Mouse (Mus musculus): ENCODE results near the gene H1foo. TPM values are rescaled to one million over a fixed set of nuclear protein-coding genes. Genes with fewer than 3 reads are reported as not detected.

The H1foo gene
- polyA plus RNA-seq (2015; fragmentation: Nextera tagmentation; extraction: Ambion mirVana): not detected in 2 replicates

GRCm38 (mm10) chr6:115944638-115945037 lies at the start of gene H1foo:
Gene H1foo, plus strand, starts transcription at chr6:115944938.
- Histone ChIP-seq H3K4me2 (ENCODE audit: low read depth, low read length) (no peak within 1 kb of the TSS), H3K9ac (ENCODE audit: low read length) (no peak within 1 kb of the TSS), H3K27ac (ENCODE audit: low read length) (no peak within 1 kb of the TSS), H3K36me3 (ENCODE audit: control insufficient read depth, insufficient read depth, low read length) (no peaks in the 10 kb centered on the region), H3K4me3 (ENCODE audit: low read length) (no peak within 1 kb of the TSS), H3K9me3 (ENCODE audit: control insufficient read depth, low read length) (no peaks in the 10 kb centered on the region), H3K27me3 (ENCODE audit: control insufficient read depth, insufficient read depth, low read depth, low read length) (no peaks in the 10 kb centered on the region), H3K4me1 (replicated peaks; ENCODE audit: control insufficient read depth, insufficient read depth, low read length) (peaks cover 4% of the 10 kb centered on the region; the same call in 1 of the 2 replicates)
- WGBS: 79% methylated on average over 5 of the region's 5 CpGs
- ATAC-seq (ENCODE audit: low read depth): no peak

DNA sequence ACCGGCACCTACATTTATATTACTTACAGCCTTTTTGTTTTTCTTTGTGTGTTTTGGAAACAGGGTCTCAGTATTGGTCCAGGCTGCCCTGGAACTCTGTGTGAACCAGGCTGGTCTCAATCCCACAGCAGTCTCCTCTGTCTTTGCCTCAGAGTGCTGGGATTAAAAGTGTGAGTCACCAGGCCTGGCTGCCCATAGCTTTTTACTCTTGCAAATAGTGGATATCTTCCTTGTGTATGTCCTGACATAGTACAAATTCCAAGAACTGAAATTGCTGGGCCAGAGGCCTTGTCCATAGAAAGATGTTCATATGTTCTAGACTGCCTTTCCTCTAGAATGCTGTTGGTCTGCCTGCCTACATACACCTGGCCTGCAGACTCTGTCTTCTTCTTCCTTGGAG lies 48.4 kb upstream of the H1foo start:
- Histone ChIP-seq H3K36me3 (ENCODE audit: control insufficient read depth, insufficient read depth, low read length) (no peaks in the 10 kb centered on the region), H3K4me1 (replicated peaks; ENCODE audit: control insufficient read depth, insufficient read depth, low read length) (peaks cover 23% of the 10 kb centered on the region), H3K27me3 (ENCODE audit: control insufficient read depth, insufficient read depth, low read depth, low read length) (no peaks in the 10 kb centered on the region), H3K4me2 (ENCODE audit: low read depth, low read length) (no peak overlapping the region), H3K4me3 (ENCODE audit: low read length) (no peak overlapping the region), H3K9me3 (ENCODE audit: control insufficient read depth, low read length) (no peaks in the 10 kb centered on the region), H3K9ac (ENCODE audit: low read length) (no peak overlapping the region), H3K27ac (ENCODE audit: low read length) (peak overlapping the region; percentile 73; the same call in 1 of the 2 replicates)
- no peak for ATAC-seq (ENCODE audit: low read depth)
- 68% methylated on average over 1 of the region's 1 CpGs for WGBS

DNA sequence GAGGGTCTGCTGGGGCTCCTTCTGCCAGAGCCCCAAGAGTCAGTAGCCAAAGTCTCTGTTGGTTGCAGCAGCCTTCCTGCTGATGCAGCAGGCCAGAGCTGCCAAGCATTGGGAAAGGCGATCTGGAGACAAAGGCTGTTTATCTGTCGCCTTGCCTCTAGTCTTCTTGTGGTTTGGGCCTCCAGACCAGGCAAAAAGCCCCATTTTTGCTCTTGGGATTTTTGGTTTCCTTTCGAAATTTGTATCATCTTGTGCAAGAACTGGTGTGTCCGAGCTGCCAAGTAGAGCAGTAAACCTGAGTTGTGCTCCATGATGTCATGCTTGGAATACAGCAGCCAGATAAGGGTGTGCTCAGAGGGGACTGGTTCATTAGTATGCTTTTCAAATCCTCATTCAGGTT lies 47.6 kb upstream of the H1foo start:
- Histone ChIP-seq H3K27me3 (ENCODE audit: control insufficient read depth, insufficient read depth, low read depth, low read length) (no peaks in the 10 kb centered on the region), H3K36me3 (ENCODE audit: control insufficient read depth, insufficient read depth, low read length) (no peaks in the 10 kb centered on the region), H3K4me2 (ENCODE audit: low read depth, low read length) (no peak overlapping the region), H3K9me3 (ENCODE audit: control insufficient read depth, low read length) (no peaks in the 10 kb centered on the region), H3K4me3 (ENCODE audit: low read length) (no peak overlapping the region), H3K4me1 (replicated peaks; ENCODE audit: control insufficient read depth, insufficient read depth, low read length) (peaks cover 18% of the 10 kb centered on the region), H3K9ac (ENCODE audit: low read length) (0 out of 2 replicates have a peak overlapping the region, but pooled peaks have one; percentile 21), H3K27ac (ENCODE audit: low read length) (peak overlapping the region; percentile 73)
- 57% methylated on average over 4 of the region's 4 CpGs for WGBS
- peak; percentile 42; the same call in 1 of the 2 replicates for ATAC-seq (ENCODE audit: low read depth)

DNA sequence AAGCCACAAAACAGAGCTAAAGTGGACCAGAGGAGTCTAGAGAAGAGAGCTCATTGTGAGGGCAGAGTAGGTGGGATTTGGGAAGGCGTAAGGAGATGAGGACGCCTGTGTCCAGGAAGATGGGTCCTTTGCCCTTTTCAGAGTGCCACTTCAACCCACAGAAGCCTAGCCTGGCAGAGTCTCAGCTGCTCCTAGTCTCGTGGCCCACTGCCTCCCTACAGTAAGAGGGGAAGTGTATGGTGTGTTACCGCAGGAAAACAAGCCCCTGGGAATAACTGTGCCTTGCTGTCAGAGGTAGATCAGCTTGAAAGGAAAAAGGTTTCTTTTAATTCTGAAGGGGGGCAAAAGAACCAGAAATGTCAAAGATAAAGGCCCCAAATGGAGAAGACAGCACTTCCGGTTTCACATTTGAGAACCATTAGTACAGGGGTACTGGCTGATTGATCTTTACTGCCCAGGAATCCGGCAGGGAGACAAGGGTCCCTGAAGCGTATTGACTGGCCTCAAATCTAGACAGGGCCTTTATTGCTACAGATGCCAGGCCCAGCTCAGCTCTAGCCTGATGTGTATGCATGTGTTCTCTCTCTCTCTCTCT lies 46.7 kb upstream of the H1foo start:
- H3K4me1 ChIP-seq (replicated peaks; ENCODE audit: control insufficient read depth, insufficient read depth, low read length): peaks cover 13% of the 10 kb centered on the region
- H3K9ac ChIP-seq (ENCODE audit: low read length): no peak overlapping the region
- H3K4me3 ChIP-seq (ENCODE audit: low read length): no peak overlapping the region
- no peaks in the 10 kb centered on the region for H3K9me3 ChIP-seq (ENCODE audit: control insufficient read depth, low read length)
- H3K36me3 ChIP-seq (ENCODE audit: control insufficient read depth, insufficient read depth, low read length): no peaks in the 10 kb centered on the region
- H3K27ac ChIP-seq (ENCODE audit: low read length): no peak overlapping the region
- H3K27me3 ChIP-seq (ENCODE audit: control insufficient read depth, insufficient read depth, low read depth, low read length): no peaks in the 10 kb centered on the region
- H3K4me2 ChIP-seq (ENCODE audit: low read depth, low read length): no peak overlapping the region
- ATAC-seq (ENCODE audit: low read depth): no peak
- 79% methylated on average over 7 of the region's 7 CpGs for WGBS

DNA sequence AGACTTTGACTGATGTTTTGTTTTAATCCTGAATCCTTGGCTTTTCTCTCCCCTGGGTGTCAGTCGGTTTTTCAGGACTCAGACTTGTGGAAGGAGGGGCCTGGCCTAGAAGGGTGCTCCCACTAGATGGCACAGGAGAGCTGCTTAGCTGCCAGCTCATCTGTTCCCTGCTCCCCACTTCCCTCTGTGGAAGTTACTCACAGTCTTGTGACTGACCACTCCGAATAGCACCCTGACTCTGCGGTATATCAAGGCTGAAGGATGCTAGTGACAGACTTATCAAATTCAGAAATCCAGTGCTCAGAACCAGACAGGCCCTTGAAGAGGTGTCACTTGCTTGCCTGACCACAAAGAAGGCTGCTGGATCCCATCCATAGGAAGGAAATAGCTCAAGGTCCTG lies 43.7 kb upstream of the H1foo start:
- WGBS: 7% methylated on average over 3 of the region's 3 CpGs
- peaks cover 22% of the 10 kb centered on the region for H3K4me1 ChIP-seq (replicated peaks; ENCODE audit: control insufficient read depth, insufficient read depth, low read length)
- H3K9ac ChIP-seq (ENCODE audit: low read length): no peak overlapping the region
- H3K27me3 ChIP-seq (ENCODE audit: control insufficient read depth, insufficient read depth, low read depth, low read length): no peaks in the 10 kb centered on the region
- H3K4me3 ChIP-seq (ENCODE audit: low read length): no peak overlapping the region
- H3K4me2 ChIP-seq (ENCODE audit: low read depth, low read length): no peak overlapping the region
- H3K27ac ChIP-seq (ENCODE audit: low read length): peak overlapping the region; percentile 23
- H3K36me3 ChIP-seq (ENCODE audit: control insufficient read depth, insufficient read depth, low read length): no peaks in the 10 kb centered on the region
- ATAC-seq (ENCODE audit: low read depth): peak; percentile 79
- H3K9me3 ChIP-seq (ENCODE audit: control insufficient read depth, low read length): no peaks in the 10 kb centered on the region

DNA sequence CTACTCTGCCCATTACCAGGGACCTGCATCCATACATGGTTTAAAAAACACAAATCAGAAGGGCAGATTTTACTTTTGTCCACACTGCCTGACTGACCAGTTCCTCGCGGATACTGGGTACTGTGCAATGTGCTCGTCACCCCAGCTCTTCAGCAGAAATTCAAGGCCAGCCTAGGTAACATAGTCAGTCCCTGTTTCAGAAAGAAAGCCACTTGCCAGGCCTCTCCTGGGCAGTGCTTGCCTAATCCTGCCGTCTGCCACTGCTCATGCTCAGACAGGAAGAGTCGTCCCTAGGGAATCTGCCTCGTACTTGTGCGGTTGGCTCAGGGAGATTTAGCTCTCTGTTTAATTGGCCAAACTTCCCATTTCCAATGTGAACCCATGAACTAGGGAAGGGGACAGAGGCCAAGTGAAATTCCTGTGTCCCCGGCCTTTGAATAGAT lies 43.2 kb upstream of the H1foo start:
- no peaks in the 10 kb centered on the region for H3K9me3 ChIP-seq (ENCODE audit: control insufficient read depth, low read length)
- H3K9ac ChIP-seq (ENCODE audit: low read length): no peak overlapping the region
- no peaks in the 10 kb centered on the region for H3K36me3 ChIP-seq (ENCODE audit: control insufficient read depth, insufficient read depth, low read length)

GRCm38 (mm10) chr6:115902545-115902944 lies 42.2 kb upstream of the H1foo start:
- Histone ChIP-seq H3K4me1 (replicated peaks; ENCODE audit: control insufficient read depth, insufficient read depth, low read length) (peaks cover 15% of the 10 kb centered on the region), H3K27me3 (ENCODE audit: control insufficient read depth, insufficient read depth, low read depth, low read length) (no peaks in the 10 kb centered on the region), H3K4me2 (ENCODE audit: low read depth, low read length) (no peak overlapping the region), H3K4me3 (ENCODE audit: low read length) (no peak overlapping the region), H3K27ac (ENCODE audit: low read length) (no peak overlapping the region), H3K36me3 (ENCODE audit: control insufficient read depth, insufficient read depth, low read length) (peaks cover 5% of the 10 kb centered on the region), H3K9ac (ENCODE audit: low read length) (no peak overlapping the region), H3K9me3 (ENCODE audit: control insufficient read depth, low read length) (no peaks in the 10 kb centered on the region)
- no peak for ATAC-seq (ENCODE audit: low read depth)
- 82% methylated on average over 3 of the region's 3 CpGs for WGBS

More for the DNA sequence above, 43.2 kb upstream of the H1foo start:
- peak overlapping the region; percentile 23 for H3K27ac ChIP-seq (ENCODE audit: low read length)
- peak; percentile 45 for ATAC-seq (ENCODE audit: low read depth)
- peaks cover 21% of the 10 kb centered on the region for H3K4me1 ChIP-seq (replicated peaks; ENCODE audit: control insufficient read depth, insufficient read depth, low read length)
- no peak overlapping the region for H3K4me2 ChIP-seq (ENCODE audit: low read depth, low read length)
- H3K4me3 ChIP-seq (ENCODE audit: low read length): no peak overlapping the region
- 69% methylated on average over 8 of the region's 8 CpGs for WGBS
- H3K27me3 ChIP-seq (ENCODE audit: control insufficient read depth, insufficient read depth, low read depth, low read length): no peaks in the 10 kb centered on the region

GRCm38 (mm10) chr6:115905568-115905967 lies 39.2 kb upstream of the H1foo start:
- Histone ChIP-seq H3K36me3 (ENCODE audit: control insufficient read depth, insufficient read depth, low read length) (peaks cover 5% of the 10 kb centered on the region), H3K27me3 (ENCODE audit: control insufficient read depth, insufficient read depth, low read depth, low read length) (no peaks in the 10 kb centered on the region), H3K9me3 (ENCODE audit: control insufficient read depth, low read length) (no peaks in the 10 kb centered on the region), H3K4me1 (replicated peaks; ENCODE audit: control insufficient read depth, insufficient read depth, low read length) (peaks cover 31% of the 10 kb centered on the region), H3K9ac (ENCODE audit: low read length) (no peak overlapping the region), H3K27ac (ENCODE audit: low read length) (peak overlapping the region; percentile 80), H3K4me2 (ENCODE audit: low read depth, low read length) (no peak overlapping the region), H3K4me3 (ENCODE audit: low read length) (no peak overlapping the region)
- ATAC-seq (ENCODE audit: low read depth): peak; percentile 20; the same call in 1 of the 2 replicates
- 59% methylated on average over 6 of the region's 6 CpGs for WGBS

- WGBS: 94% methylated on average over 1 of the region's 1 CpGs
- H3K9ac ChIP-seq (ENCODE audit: low read length): no peak overlapping the region
- H3K27ac ChIP-seq (ENCODE audit: low read length): no peak overlapping the region
- H3K36me3 ChIP-seq (ENCODE audit: control insufficient read depth, insufficient read depth, low read length): peaks cover 5% of the 10 kb centered on the region
- no peak overlapping the region for H3K4me2 ChIP-seq (ENCODE audit: low read depth, low read length)
- ATAC-seq (ENCODE audit: low read depth): no peak
- H3K4me3 ChIP-seq (ENCODE audit: low read length): no peak overlapping the region
- H3K9me3 ChIP-seq (ENCODE audit: control insufficient read depth, low read length): no peaks in the 10 kb centered on the region
- H3K4me1 ChIP-seq (replicated peaks; ENCODE audit: control insufficient read depth, insufficient read depth, low read length): peaks cover 27% of the 10 kb centered on the region
- no peaks in the 10 kb centered on the region for H3K27me3 ChIP-seq (ENCODE audit: control insufficient read depth, insufficient read depth, low read depth, low read length)
Observed at GRCm38 (mm10) chr6:115906455-115906854, 38.3 kb upstream of the H1foo start.

Data from lung, embryonic 16.5 days (tissue).